Mouse (Mus musculus) megakaryocyte, embryonic 14.5 days (primary cell): ENCODE data around the gene Zfp329. TPM values are rescaled to one million over a fixed set of nuclear protein-coding genes. Genes with fewer than 3 reads are reported as not detected.
"Not testable (repeated sequence)": the region's sequence is repeated elsewhere in the genome, so short reads cannot be mapped to it uniquely, and the experiment has no call there.

Experiments used
- H3K27me3 ChIP-seq: replicated peaks from 2 replicates; pipeline ENCODE3; 2012; ENCODE audit warnings: inconsistent platforms
- H3K36me3 ChIP-seq: replicated peaks from 2 replicates; pipeline ENCODE3; 2012; ENCODE audit warnings: low read length, inconsistent platforms, mixed read lengths
- H3K4me1 ChIP-seq: 2 replicates; pipeline ENCODE4 v1.6.1; 2012; ENCODE audit warnings: inconsistent platforms
- H3K4me3 ChIP-seq: replicated peaks from 2 replicates; pipeline ENCODE3; 2012; ENCODE audit warnings: moderate library complexity, mild to moderate bottlenecking, inconsistent platforms
- H3K9me3 ChIP-seq: 2 replicates; pipeline ENCODE4 v1.6.1; 2012; ENCODE audit warnings: inconsistent platforms
- FLI1 ChIP-seq: IDR thresholded peaks from 2 replicates; pipeline ENCODE4 v1.6.1; 2012; ENCODE audit warnings: low read length, inconsistent platforms, mixed read lengths
- GATA1 ChIP-seq: IDR thresholded peaks from 3 replicates; pipeline ENCODE4 v1.6.1; 2012; ENCODE audit warnings: mixed read lengths, low read length, inconsistent platforms, borderline replicate concordance
- polyA plus RNA-seq: library from polyadenylated mRNA; stranded (reverse); fragments of >175 nt; gene quantifications from 2 replicates; pipeline ENCODE4 v1.2.3, GENCODE M21; 2012; ENCODE audit warnings: low replicate concordance; ENCODE audit not compliant: insufficient read depth

The Zfp329 gene
- not detected in 2 replicates for polyA plus RNA-seq

GRCm38 (mm10) chr7:12818521-12819295 is at the start of gene Zfp329:
Zfp329 (minus strand) TSS chr7:12818858.
- H3K27me3 ChIP-seq, result no peaks in the 10 kb centered on the region
- H3K36me3 ChIP-seq, result peaks cover 24% of the 10 kb centered on the region
- H3K9me3 ChIP-seq, result peaks cover 16% of the 10 kb centered on the region
- peak within 1 kb of the TSS; percentile 97 for H3K4me3 ChIP-seq
- peaks cover 10% of the 10 kb centered on the region for H3K4me1 ChIP-seq
- TF ChIP-seq FLI1 (no peak), GATA1 (no peak)

DNA sequence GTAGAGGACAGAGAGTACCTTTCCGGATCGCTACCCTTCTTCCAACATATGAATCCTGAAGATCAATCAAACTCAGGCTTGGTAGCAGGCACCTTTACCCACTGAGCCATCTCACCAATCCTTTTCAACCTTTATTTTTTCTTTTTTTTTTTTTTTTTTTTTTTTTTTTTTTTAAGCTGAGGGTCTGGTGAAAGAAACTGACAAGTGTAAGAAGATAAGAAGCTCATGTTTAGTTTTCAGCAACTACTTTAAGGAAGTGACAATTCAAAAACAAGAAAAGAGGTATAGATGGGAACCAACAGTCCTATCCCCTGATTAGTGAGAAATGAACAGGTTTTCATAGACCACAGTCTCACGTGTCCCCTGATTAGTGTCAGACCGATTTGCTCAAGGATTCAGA is 17.1 kb upstream of the Zfp329 start:
- Histone ChIP-seq H3K27me3 (no peaks in the 10 kb centered on the region), H3K9me3 (peaks cover 31% of the 10 kb centered on the region), H3K4me3 (peak overlapping the region; percentile 94), H3K4me1 (peaks cover 17% of the 10 kb centered on the region), H3K36me3 (peaks cover 49% of the 10 kb centered on the region)
- TF ChIP-seq GATA1 (no peak), FLI1 (no peak)

DNA sequence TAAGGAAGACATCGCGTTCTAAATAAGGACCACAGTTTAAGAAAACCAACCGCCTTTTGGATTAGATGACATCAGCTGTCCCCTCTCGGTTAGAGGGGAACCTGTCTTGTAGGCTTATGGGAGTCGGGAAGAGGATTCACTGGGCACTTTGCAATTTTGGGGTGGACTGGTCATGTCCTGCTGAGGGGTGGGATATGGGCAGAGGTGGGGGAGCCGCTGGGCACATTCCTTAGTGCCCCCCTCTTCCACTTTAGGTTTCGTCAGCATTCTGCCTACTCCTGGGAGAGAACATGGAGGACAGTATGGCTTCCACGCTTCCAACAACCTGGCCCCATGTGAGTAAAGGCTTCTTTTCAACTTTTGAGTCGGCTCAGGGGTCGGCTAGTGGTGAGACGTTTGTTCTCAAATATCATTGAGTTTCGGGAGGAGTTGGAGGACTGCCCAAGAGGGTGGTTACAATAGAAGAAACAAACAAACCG is 16.6 kb upstream of the Zfp329 start:
- Histone ChIP-seq H3K36me3 (peaks cover 43% of the 10 kb centered on the region), H3K9me3 (peaks cover 25% of the 10 kb centered on the region), H3K4me1 (peaks cover 17% of the 10 kb centered on the region), H3K27me3 (no peaks in the 10 kb centered on the region), H3K4me3 (peak overlapping the region; percentile 94)
- TF ChIP-seq FLI1, result no peak
- TF ChIP-seq GATA1, result no peak

DNA sequence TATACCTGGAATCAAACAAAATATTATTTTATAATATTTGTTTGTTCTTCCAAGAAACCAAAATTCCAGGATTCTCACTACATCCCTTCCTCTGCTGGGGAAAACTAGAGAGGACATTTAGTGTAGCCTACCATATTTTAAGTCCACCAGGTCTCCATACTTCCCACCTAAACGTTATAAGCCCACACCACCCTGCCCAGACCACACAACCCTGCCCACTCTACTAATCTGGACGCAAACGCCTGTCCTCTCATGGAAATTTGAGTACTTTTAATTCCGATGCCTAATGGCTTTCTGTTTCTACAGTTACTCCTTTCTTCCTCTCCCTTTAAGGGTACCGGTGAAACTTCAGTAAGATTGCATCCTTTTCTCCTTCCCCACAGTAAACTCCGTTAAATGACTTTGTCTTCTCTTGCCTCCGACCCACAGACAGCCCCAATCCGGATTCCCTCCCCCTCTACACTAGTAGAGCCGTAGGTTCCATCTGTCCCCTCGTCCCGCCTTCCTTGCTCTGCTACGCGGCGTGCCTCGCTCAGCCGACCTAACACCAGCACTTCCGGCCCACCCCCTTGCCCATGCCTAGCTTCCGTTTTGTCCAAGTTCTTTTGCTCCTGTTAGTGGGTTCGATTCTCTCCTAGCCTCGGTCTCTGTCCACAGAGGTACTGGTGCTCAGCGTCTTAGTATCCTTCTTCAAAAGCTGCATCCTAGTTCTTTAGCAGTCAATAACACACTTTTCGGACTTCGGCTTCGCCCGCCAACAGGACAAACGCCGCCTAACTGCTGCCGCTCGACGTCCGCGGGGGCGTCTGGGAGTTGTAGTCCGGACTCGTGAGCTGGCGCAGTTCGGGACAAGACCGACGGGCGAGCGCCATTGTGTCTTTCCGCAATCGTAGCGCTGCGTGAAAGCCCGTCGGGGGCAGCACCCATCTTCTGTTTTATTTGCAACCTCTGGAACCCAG is 15.8 kb upstream of the Zfp329 start, which contains the start of gene Zfp110:
TSS of gene Zfp110 (plus strand) at position 600 of the 959 bp plus-strand sequence.
- H3K36me3 ChIP-seq, result peaks cover 35% of the 10 kb centered on the region
- no peaks in the 10 kb centered on the region for H3K27me3 ChIP-seq
- H3K4me1 ChIP-seq, result peaks cover 17% of the 10 kb centered on the region
- peaks cover 23% of the 10 kb centered on the region for H3K9me3 ChIP-seq
- H3K4me3 ChIP-seq, result peak within 1 kb of the TSS; percentile 94
- peak; percentile 75; the same call in 1 of the 2 replicates for TF ChIP-seq FLI1
- TF ChIP-seq GATA1, result no peak

- Histone ChIP-seq H3K9me3 (peaks cover 30% of the 10 kb centered on the region), H3K36me3 (peaks cover 53% of the 10 kb centered on the region), H3K4me3 (no peak overlapping the region), H3K4me1 (peaks cover 10% of the 10 kb centered on the region), H3K27me3 (no peaks in the 10 kb centered on the region)
- TF ChIP-seq FLI1 (no peak), GATA1 (no peak)
Measured at GRCm38 (mm10) chr7:12815566-12815965, 3.1 kb downstream of the Zfp329 start.

DNA sequence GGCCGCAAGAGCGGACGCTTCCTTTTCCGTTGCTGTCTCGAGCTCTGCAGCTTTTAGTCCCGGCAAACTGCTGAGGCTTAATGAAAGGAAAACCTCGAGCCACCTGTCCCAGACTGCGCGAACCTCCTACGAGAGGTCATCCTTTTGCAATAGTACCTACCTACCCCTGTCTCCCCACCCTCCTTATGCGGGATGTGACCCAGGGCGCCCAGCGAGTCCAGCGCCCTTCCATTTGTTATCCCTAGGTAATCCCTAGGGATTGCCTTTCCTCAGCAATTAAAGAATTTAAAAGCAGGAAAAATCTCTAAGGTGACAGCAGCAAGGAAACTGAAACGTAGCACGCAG is 15.0 kb downstream of the Zfp329 start:
- TF ChIP-seq GATA1, result no peak
- TF ChIP-seq FLI1, result no peak
- Histone ChIP-seq H3K27me3 (no peaks in the 10 kb centered on the region), H3K9me3 (peaks cover 10% of the 10 kb centered on the region; the same call in 1 of the 2 replicates), H3K4me1 (peaks cover 15% of the 10 kb centered on the region), H3K4me3 (peak overlapping the region; percentile 91), H3K36me3 (peaks cover 30% of the 10 kb centered on the region)

DNA sequence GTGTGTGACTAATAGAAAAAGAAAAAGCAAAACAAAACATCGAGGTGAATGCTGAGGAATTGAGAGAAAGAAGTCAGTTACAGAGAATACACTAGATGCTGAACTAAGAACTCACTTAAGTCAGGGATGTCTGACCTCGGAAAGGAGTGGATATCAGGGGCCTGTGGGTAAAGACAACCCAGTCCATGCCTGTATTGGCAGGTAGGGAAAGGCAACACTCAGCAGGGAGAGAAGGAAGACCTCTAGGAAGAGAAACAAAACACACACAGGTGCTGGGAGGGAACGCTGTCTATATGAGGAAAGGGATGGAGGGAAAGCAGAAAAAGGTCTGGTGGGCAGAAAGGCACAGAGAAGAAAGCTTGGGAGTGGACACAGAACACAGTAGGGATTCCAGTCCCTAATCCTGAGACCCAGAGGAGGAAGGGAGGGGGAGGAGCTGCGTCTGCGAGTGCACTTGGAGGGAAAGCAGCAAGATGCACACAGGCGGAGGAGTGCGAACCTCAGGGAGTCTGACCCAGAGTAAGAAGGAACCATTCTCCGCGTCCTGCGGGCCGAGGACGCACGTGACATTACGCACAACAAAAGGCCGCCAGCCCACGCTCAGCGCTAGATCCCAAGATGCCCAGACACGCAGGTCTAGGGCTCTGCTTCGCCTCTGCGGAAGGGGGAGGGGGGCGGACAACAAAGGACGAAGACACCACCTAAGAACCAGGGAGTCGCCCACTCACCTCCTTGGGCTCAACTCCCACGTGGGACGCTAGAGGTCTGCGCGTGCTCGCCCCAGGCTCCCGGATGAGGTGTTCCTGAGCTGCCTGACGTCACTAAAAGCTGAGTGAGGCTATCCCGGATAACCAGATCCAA is 15.6 kb downstream of the Zfp329 start, which contains the start of gene Zscan18:
TSS of gene Zscan18 (minus strand) at position 770 of the 861 bp plus-strand sequence.
- Histone ChIP-seq H3K36me3 (peaks cover 28% of the 10 kb centered on the region), H3K9me3 (peaks cover 8% of the 10 kb centered on the region), H3K4me1 (peaks cover 15% of the 10 kb centered on the region), H3K27me3 (no peaks in the 10 kb centered on the region), H3K4me3 (peak within 1 kb of the TSS; percentile 91)
- TF ChIP-seq GATA1 (no peak), FLI1 (no peak)

DNA sequence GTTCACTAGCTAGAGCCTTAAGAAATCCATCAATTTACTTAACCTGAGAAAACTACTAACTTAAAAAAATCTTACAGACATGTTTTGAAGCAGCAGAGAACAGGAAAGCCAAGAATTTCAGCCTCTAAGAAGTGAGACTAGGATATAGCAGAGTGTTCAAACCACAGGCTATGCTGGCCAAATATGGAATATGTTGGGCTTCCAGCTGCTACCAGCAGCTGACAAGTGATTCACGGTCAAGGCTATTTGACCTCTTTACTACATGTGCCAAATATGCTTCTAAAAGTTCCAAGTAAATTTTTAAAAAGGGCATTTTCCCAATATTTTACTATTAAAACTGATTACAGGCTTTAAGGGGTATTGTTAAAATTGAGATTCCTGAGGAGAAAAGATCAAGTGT is 19.1 kb downstream of the Zfp329 start:
- TF ChIP-seq GATA1, result no peak
- TF ChIP-seq FLI1, result no peak
- peaks cover 13% of the 10 kb centered on the region for H3K36me3 ChIP-seq
- H3K4me3 ChIP-seq, result no peak overlapping the region

GRCm38 (mm10) chr7:12797971-12798370 is 20.7 kb downstream of the Zfp329 start:
- peaks cover 13% of the 10 kb centered on the region for H3K36me3 ChIP-seq
- no peak for TF ChIP-seq GATA1
- TF ChIP-seq FLI1, result no peak

More for the DNA sequence above, 19.1 kb downstream of the Zfp329 start:
- Histone ChIP-seq H3K4me1 (peaks cover 15% of the 10 kb centered on the region), H3K27me3 (no peaks in the 10 kb centered on the region), H3K9me3 (peaks cover 34% of the 10 kb centered on the region)

GRCm38 (mm10) chr7:12792624-12793023 is 26.0 kb downstream of the Zfp329 start:
- not testable (repeated sequence) for H3K27me3 ChIP-seq, H3K4me3 ChIP-seq, H3K4me1 ChIP-seq, H3K36me3 ChIP-seq
- H3K9me3 ChIP-seq, result peaks cover 37% of the 10 kb centered on the region

More at GRCm38 (mm10) chr7:12797971-12798370, 20.7 kb downstream of the Zfp329 start:
- Histone ChIP-seq H3K27me3 (no peaks in the 10 kb centered on the region), H3K4me1 (peaks cover 3% of the 10 kb centered on the region), H3K9me3 (peaks cover 35% of the 10 kb centered on the region), H3K4me3 (no peak overlapping the region)
